Mouse (Mus musculus) heart, adult 2 months (tissue): ENCODE measurements around the gene Hsdl1. TPM values are rescaled to one million over a fixed set of nuclear protein-coding genes. Genes with fewer than 3 reads are reported as not detected.

ENCODE experiments used
- DNase-seq, 2 experiments: peaks; one replicate each; pipeline ENCODE4 v3.0.0; 2021
- H3K27ac ChIP-seq: fragments of 200-600 bp; 2 replicates; pipeline ENCODE4 v1.8.1; 2022
- H3K27me3 ChIP-seq: fragments of 200-500 bp; 2 replicates; pipeline ENCODE4 v1.6.1; 2012; ENCODE audit warnings: mild to moderate bottlenecking, low read length, inconsistent platforms, mixed read lengths; ENCODE audit not compliant: control insufficient read depth, insufficient read depth
- H3K36me3 ChIP-seq: fragments of 200-500 bp; 2 replicates; pipeline ENCODE4 v1.6.1; 2012; ENCODE audit warnings: low read length, inconsistent platforms; ENCODE audit not compliant: control insufficient read depth, insufficient read depth
- H3K4me1 ChIP-seq: fragments of 200-500 bp; 2 replicates; pipeline ENCODE4 v1.6.1; 2011; ENCODE audit warnings: low read length; ENCODE audit not compliant: control insufficient read depth, insufficient read depth
- H3K4me3 ChIP-seq: fragments of 200-600 bp; 2 replicates; pipeline ENCODE4 v1.8.1; 2022
- H3K79me2 ChIP-seq: fragments of 200-500 bp; replicated peaks from 2 replicates; pipeline ENCODE4 v1.6.1; 2012; ENCODE audit warnings: mild to moderate bottlenecking, inconsistent platforms, low read length, moderate library complexity, mixed read lengths; ENCODE audit not compliant: control insufficient read depth, insufficient read depth
- H3K9ac ChIP-seq: fragments of 200-500 bp; 2 replicates; pipeline ENCODE4 v1.6.1; 2012; ENCODE audit warnings: low read depth, mild to moderate bottlenecking, control low read depth, inconsistent platforms, low read length, mixed read lengths
- CTCF ChIP-seq: fragments of 200-600 bp; IDR thresholded peaks from 2 replicates; pipeline ENCODE4 v1.8.1; 2022; ENCODE audit warnings: antibody characterized with exemption, mild to moderate bottlenecking, moderate library complexity
- EP300 ChIP-seq: fragments of 200-500 bp; IDR thresholded peaks from 2 replicates; pipeline ENCODE4 v1.6.1; 2011; ENCODE audit warnings: low read depth, low read length, control low read depth; ENCODE audit not compliant: insufficient read depth
- POLR2A ChIP-seq: fragments of 200-500 bp; IDR thresholded peaks from 2 replicates; pipeline ENCODE4 v1.6.1; 2011; ENCODE audit warnings: mild to moderate bottlenecking, low read depth, low read length, control low read depth; ENCODE audit not compliant: insufficient read depth
- WGBS: fragments of 180-500 bp; shearing (Covaris S2); methylation state at CpG from one replicate; pipeline ENCODE4 v1.1.7; 2018; 5-methylcytosine and 5-hydroxymethylcytosine counted together
- intact Hi-C: fragments of 180-260 bp; cut with DNase I; formaldehyde crosslinking; loops from one replicate; pipeline ENCODE4 v1.15.1; 2025
- polyA plus RNA-seq: library from polyadenylated mRNA; depleted of rRNA; stranded (reverse); fragments of >200 nt; gene quantifications from 2 replicates; pipeline ENCODE4 v1.2.3, GENCODE M21; 2012
- total RNA-seq, 2 experiments: library from RNA; stranded (reverse); gene quantifications; 2 replicates each; pipeline ENCODE4 v1.2.3; 2021

Hsdl1 gene
- total and polyA plus RNA-seq, 3 experiments, result 11.9 to 20.4 (median 17.6) TPM

- Histone ChIP-seq H3K9ac (peak overlapping the region; percentile 58), H3K27me3 (no peaks in the 10 kb centered on the region), H3K4me3 (peak overlapping the region; percentile 75), H3K27ac (peak overlapping the region; percentile 58; the same call in 1 of the 2 replicates), H3K36me3 (no peaks in the 10 kb centered on the region), H3K4me1 (no peaks in the 10 kb centered on the region), H3K79me2 (peaks cover 7% of the 10 kb centered on the region; the same call in 1 of the 2 replicates)
- no peak for TF ChIP-seq EP300
- TF ChIP-seq POLR2A, result no peak
- no peak for TF ChIP-seq CTCF
- DNase-seq, result no peak
- WGBS, result 1% methylated on average over 16 of the region's 16 CpGs
- intact Hi-C loops, result loop anchor here (1.0 to 2.0 kb wide), 2 partner anchors 17 to 29 kb away; partner anchors contain the start of genes Mbtps1 and Taf1c
Measured at GRCm38 (mm10) chr8:119575366-119575726, 363 bp upstream of the Hsdl1 start.

- intact Hi-C loops, result no loop called here
- Histone ChIP-seq H3K27ac (no peak overlapping the region), H3K4me1 (no peaks in the 10 kb centered on the region), H3K79me2 (peaks cover 12% of the 10 kb centered on the region; the same call in 1 of the 2 replicates), H3K27me3 (no peaks in the 10 kb centered on the region), H3K4me3 (no peak overlapping the region), H3K9ac (no peak overlapping the region), H3K36me3 (no peaks in the 10 kb centered on the region)
- no peak for DNase-seq
- TF ChIP-seq CTCF, result no peak
- TF ChIP-seq POLR2A, result no peak
- TF ChIP-seq EP300, result no peak
- 83% methylated on average over 4 of the region's 4 CpGs for WGBS
Measured at GRCm38 (mm10) chr8:119572411-119572810, 2.6 kb downstream of the Hsdl1 start.

- intact Hi-C loops, result no loop called here
- no peak for TF ChIP-seq EP300
- TF ChIP-seq CTCF, result no peak
- no peak for DNase-seq
- no peak overlapping the region for H3K9ac ChIP-seq
- H3K27me3 ChIP-seq, result no peaks in the 10 kb centered on the region
- peaks cover 12% of the 10 kb centered on the region; the same call in 1 of the 2 replicates for H3K79me2 ChIP-seq
- WGBS, result 73% methylated on average over 6 of the region's 6 CpGs
- H3K27ac ChIP-seq, result no peak overlapping the region
- H3K4me1 ChIP-seq, result no peaks in the 10 kb centered on the region
- H3K4me3 ChIP-seq, result no peak overlapping the region
- no peaks in the 10 kb centered on the region for H3K36me3 ChIP-seq
Measured at GRCm38 (mm10) chr8:119571135-119571534, 3.8 kb downstream of the Hsdl1 start.

GRCm38 (mm10) chr8:119569881-119570280, 5.1 kb downstream of the Hsdl1 start:
- DNase-seq, result no peak
- Histone ChIP-seq H3K4me1 (no peaks in the 10 kb centered on the region), H3K36me3 (no peaks in the 10 kb centered on the region), H3K27me3 (no peaks in the 10 kb centered on the region), H3K27ac (no peak overlapping the region), H3K79me2 (peaks cover 12% of the 10 kb centered on the region; the same call in 1 of the 2 replicates), H3K4me3 (no peak overlapping the region), H3K9ac (no peak overlapping the region)
- TF ChIP-seq POLR2A, result no peak
- intact Hi-C loops, result no loop called here
- WGBS, result 71% methylated on average over 4 of the region's 4 CpGs

DNA sequence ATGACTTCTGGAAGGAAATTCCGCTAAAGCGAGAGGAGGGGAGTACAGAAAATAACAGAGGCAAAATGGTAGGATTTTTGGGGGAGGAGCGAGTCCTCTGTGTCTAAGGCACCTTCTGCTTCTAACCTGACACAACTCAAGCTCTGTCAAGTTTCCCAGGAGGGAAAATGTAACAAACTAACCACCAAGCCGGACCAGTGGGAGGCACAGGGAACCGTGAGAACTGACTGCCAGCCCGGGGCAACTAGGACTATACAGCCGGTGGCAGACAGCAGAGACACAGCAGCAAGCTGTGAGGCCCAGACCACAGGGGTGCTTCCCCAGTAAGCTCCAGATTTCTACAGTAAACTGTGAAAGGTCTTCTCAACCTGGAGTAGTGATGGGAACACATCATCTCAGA, 6.0 kb downstream of the Hsdl1 start:
- TF ChIP-seq POLR2A (no peak), CTCF (no peak), EP300 (no peak)
- no peak overlapping the region for H3K9ac ChIP-seq

DNA sequence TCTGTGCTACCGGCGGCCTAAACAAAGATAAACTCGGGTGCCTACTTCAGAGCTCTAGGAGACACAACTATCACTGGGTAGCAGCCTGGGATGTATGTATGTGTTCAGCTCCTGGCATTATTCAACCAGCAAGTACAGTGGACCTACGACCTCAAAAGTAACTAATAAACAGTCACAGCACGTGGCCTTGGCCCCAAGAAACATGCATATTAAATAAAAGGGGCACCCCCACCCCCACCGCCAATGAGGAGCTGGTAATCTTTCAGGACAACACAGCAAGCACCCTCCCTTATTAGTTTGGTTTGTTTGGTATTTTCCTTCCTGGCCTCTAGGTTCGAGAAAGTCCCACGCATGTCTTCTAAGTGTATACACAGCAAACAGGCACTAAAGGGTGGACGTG, 6.7 kb downstream of the Hsdl1 start:
- no peak overlapping the region for H3K27ac ChIP-seq
- no peaks in the 10 kb centered on the region for H3K27me3 ChIP-seq
- intact Hi-C loops, result no loop called here
- peaks cover 10% of the 10 kb centered on the region; the same call in 1 of the 2 replicates for H3K79me2 ChIP-seq
- H3K4me1 ChIP-seq, result no peaks in the 10 kb centered on the region
- 84% methylated on average over 9 of the region's 9 CpGs for WGBS
- TF ChIP-seq CTCF, result no peak
- no peak for TF ChIP-seq EP300
- TF ChIP-seq POLR2A, result no peak
- no peak for DNase-seq
- H3K9ac ChIP-seq, result no peak overlapping the region
- no peaks in the 10 kb centered on the region for H3K36me3 ChIP-seq
- H3K4me3 ChIP-seq, result no peak overlapping the region

More for the DNA sequence above, 6.0 kb downstream of the Hsdl1 start:
- Histone ChIP-seq H3K4me1 (no peaks in the 10 kb centered on the region), H3K79me2 (peaks cover 10% of the 10 kb centered on the region; the same call in 1 of the 2 replicates), H3K4me3 (no peak overlapping the region), H3K36me3 (no peaks in the 10 kb centered on the region), H3K27ac (no peak overlapping the region), H3K27me3 (no peaks in the 10 kb centered on the region)
- no peak for DNase-seq
- intact Hi-C loops, result no loop called here
- WGBS, result 73% methylated on average over 7 of the region's 7 CpGs
